Mouse (Mus musculus) CH12.LX (cell line): ENCODE measurements around the gene Bmpr2.

Source experiments
- CTCF ChIP-seq, 2 experiments: IDR thresholded peaks in 1 of 2; conservative IDR thresholded peaks in 1 of 2; 2 replicates each; pipeline ENCODE4 v1.5.1; 2011 to 2012; ENCODE audit warnings: low read depth in 2 of 2, low read length in 2 of 2, improper control_type of control experiment in 1 of 2, inconsistent platforms in 1 of 2, mild to moderate bottlenecking in 1 of 2, moderate library complexity in 1 of 2
- ZC3H11A ChIP-seq: IDR thresholded peaks from 2 replicates; pipeline ENCODE4 v1.6.1; 2012; ENCODE audit warnings: low read depth, mild to moderate bottlenecking, inconsistent platforms, low read length, improper control_type of control experiment

GRCm38 (mm10) chr1:59894025-59894424, 130.8 kb downstream of the Bmpr2 start:
- TF ChIP-seq ZC3H11A (no peak), CTCF (conservative IDR thresholded peaks at IDR 0.05 in 1 of 2, IDR thresholded peaks at IDR 0.05 in 1 of 2; ENCODE audit: low read depth in 2 of 2, low read length in 2 of 2) (no peak)
